Mouse (Mus musculus) embryonic facial prominence, embryonic 13.5 days (tissue): ENCODE measurements at regions not wholly inside any gene's neighbourhood (a gene's known extent, or its start where the extent isn't known, plus 50 kb on each side); places are given as distances from the start of the nearest gene placed in this dataset.

Source experiments
- ATAC-seq: fragments of 200-750 bp; cut with Nextera tagmentation; 2 replicates; pipeline ENCODE4 v1.8.0; 2017; ENCODE audit warnings: low read depth; ENCODE audit not compliant: insufficient number of reproducible peaks, insufficient read depth, low FRiP score, low TSS enrichment
- H3K27ac ChIP-seq: fragments of 300-500 bp; sonication (generic); 2 replicates; pipeline ENCODE4 v1.5.1; 2015; ENCODE audit warnings: moderate library complexity, mild to moderate bottlenecking, inconsistent platforms
- H3K27me3 ChIP-seq: fragments of 300-500 bp; sonication (generic); 2 replicates; pipeline ENCODE4 v1.6.1; 2015; ENCODE audit warnings: mild to moderate bottlenecking, inconsistent platforms
- H3K36me3 ChIP-seq: fragments of 300-500 bp; sonication (generic); 2 replicates; pipeline ENCODE4 v1.6.1; 2015; ENCODE audit warnings: mild to moderate bottlenecking, inconsistent platforms
- H3K4me1 ChIP-seq: fragments of 300-500 bp; sonication (generic); 2 replicates; pipeline ENCODE4 v1.6.1; 2015; ENCODE audit warnings: inconsistent platforms
- H3K4me2 ChIP-seq: fragments of 300-500 bp; sonication (generic); 2 replicates; pipeline ENCODE4 v1.6.1; 2015; ENCODE audit warnings: moderate library complexity, mild to moderate bottlenecking, inconsistent platforms
- H3K4me3 ChIP-seq: fragments of 300-500 bp; sonication (generic); 2 replicates; pipeline ENCODE4 v1.5.1; 2015; ENCODE audit warnings: mild to moderate bottlenecking, inconsistent platforms
- H3K9ac ChIP-seq: fragments of 300-500 bp; sonication (generic); 2 replicates; pipeline ENCODE4 v1.6.1; 2015; ENCODE audit warnings: mild to moderate bottlenecking, inconsistent platforms
- H3K9me3 ChIP-seq: fragments of 300-500 bp; sonication (generic); 2 replicates; pipeline ENCODE4 v1.6.1; 2016; ENCODE audit warnings: inconsistent platforms
- WGBS: fragments of 180-500 bp; shearing (Covaris S2); methylation state at CpG from one replicate; pipeline ENCODE4 v1.1.7; 2015; ENCODE audit warnings: mixed read lengths; 5-methylcytosine and 5-hydroxymethylcytosine counted together

DNA sequence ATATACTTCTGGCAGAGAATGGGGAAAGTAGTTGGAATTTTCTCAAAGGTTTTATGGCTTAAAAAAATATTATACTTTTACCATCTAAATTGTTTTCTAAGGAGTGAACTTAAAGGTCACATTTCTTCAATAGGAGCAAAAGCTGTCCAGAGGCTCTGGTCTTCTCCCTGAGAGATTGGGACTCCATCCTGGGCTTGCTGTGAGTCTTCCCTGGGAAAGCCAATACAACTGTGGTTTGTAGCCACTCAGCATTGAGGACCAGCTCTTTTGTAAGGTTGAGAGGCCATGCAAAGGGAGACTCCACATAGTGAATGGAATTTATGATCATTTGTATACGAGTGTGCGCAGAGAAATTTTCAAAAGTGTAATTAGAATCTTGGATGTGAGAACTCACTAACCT is 52.9 kb upstream of the Tenm3 start:
- no peak overlapping the region for H3K4me2 ChIP-seq
- WGBS: 89% methylated on average over 2 of the region's 2 CpGs
- H3K4me3 ChIP-seq: no peak overlapping the region
- no peaks in the 10 kb centered on the region for H3K36me3 ChIP-seq
- no peaks in the 10 kb centered on the region for H3K9me3 ChIP-seq
- H3K27me3 ChIP-seq: no peaks in the 10 kb centered on the region
- no peak overlapping the region for H3K9ac ChIP-seq
- no peaks in the 10 kb centered on the region for H3K4me1 ChIP-seq
- H3K27ac ChIP-seq: no peak overlapping the region
- no peak for ATAC-seq

GRCm38 (mm10) chr8:48896251-48896650 is 52.5 kb upstream of the Tenm3 start:
- no peak overlapping the region for H3K27ac ChIP-seq
- no peaks in the 10 kb centered on the region for H3K27me3 ChIP-seq
- H3K4me1 ChIP-seq: no peaks in the 10 kb centered on the region
- no peak overlapping the region for H3K4me2 ChIP-seq
- H3K9ac ChIP-seq: no peak overlapping the region
- no peaks in the 10 kb centered on the region for H3K36me3 ChIP-seq
- no peak for ATAC-seq
- H3K4me3 ChIP-seq: no peak overlapping the region
- 74% methylated on average over 7 of the region's 7 CpGs for WGBS
- no peaks in the 10 kb centered on the region for H3K9me3 ChIP-seq

GRCm38 (mm10) chr8:48895586-48895985 is 51.8 kb upstream of the Tenm3 start:
- Histone ChIP-seq H3K27ac (no peak overlapping the region), H3K27me3 (no peaks in the 10 kb centered on the region), H3K4me3 (no peak overlapping the region), H3K9me3 (no peaks in the 10 kb centered on the region), H3K4me2 (no peak overlapping the region), H3K9ac (no peak overlapping the region), H3K36me3 (no peaks in the 10 kb centered on the region), H3K4me1 (no peaks in the 10 kb centered on the region)
- ATAC-seq: no peak
- 49% methylated on average over 8 of the region's 8 CpGs for WGBS
